Mouse (Mus musculus) intestine, embryonic 15.5 days (tissue): Measurements from ENCODE around the gene Rrp7a. TPM values are rescaled to one million over a fixed set of nuclear protein-coding genes. Genes with fewer than 3 reads are reported as not detected.
A peak's percentile ranks its signal among the peaks of the same experiment; 100 is the strongest.

Experiments
- ATAC-seq: fragments of 200-750 bp; cut with Nextera tagmentation; 2 replicates; pipeline ENCODE4 v1.8.0; 2017; ENCODE audit warnings: moderate TSS enrichment, moderate library complexity
- H3K27ac ChIP-seq: fragments of 300-500 bp; sonication (generic); 2 replicates; pipeline ENCODE4 v1.5.1; 2015; ENCODE audit warnings: mild to moderate bottlenecking, inconsistent platforms
- H3K27me3 ChIP-seq: fragments of 300-500 bp; sonication (generic); replicated peaks from 2 replicates; pipeline ENCODE4 v1.6.1; 2015; ENCODE audit warnings: inconsistent platforms
- H3K36me3 ChIP-seq: fragments of 300-500 bp; sonication (generic); 2 replicates; pipeline ENCODE4 v1.6.1; 2015; ENCODE audit warnings: inconsistent platforms
- H3K4me1 ChIP-seq: fragments of 300-500 bp; sonication (generic); replicated peaks from 2 replicates; pipeline ENCODE4 v1.6.1; 2015; ENCODE audit warnings: inconsistent platforms
- H3K4me2 ChIP-seq: fragments of 300-500 bp; sonication (generic); replicated peaks from 2 replicates; pipeline ENCODE4 v1.6.1; 2015; ENCODE audit warnings: mild to moderate bottlenecking, inconsistent platforms
- H3K4me3 ChIP-seq: fragments of 300-500 bp; sonication (generic); replicated peaks from 2 replicates; pipeline ENCODE4 v1.5.1; 2015; ENCODE audit warnings: inconsistent platforms
- H3K9ac ChIP-seq: fragments of 300-500 bp; sonication (generic); 2 replicates; pipeline ENCODE4 v1.6.1; 2015; ENCODE audit warnings: inconsistent platforms
- H3K9me3 ChIP-seq: fragments of 300-500 bp; sonication (generic); 2 replicates; pipeline ENCODE4 v1.6.1; 2016; ENCODE audit warnings: inconsistent platforms
- WGBS: fragments of 180-500 bp; shearing (Covaris S2); methylation state at CpG from one replicate; pipeline ENCODE4 v1.1.7; 2015; 5-methylcytosine and 5-hydroxymethylcytosine counted together
- polyA plus RNA-seq: library from polyadenylated mRNA; unstranded; fragments of >200 nt; fragmentation: Nextera tagmentation; extraction: Ambion mirVana; gene quantifications from 2 replicates; pipeline ENCODE4 v1.2.1, GENCODE M21; 2015

Gene Rrp7a
- polyA plus RNA-seq, 1 experiment from 2014 or later, result 66.7 TPM

DNA sequence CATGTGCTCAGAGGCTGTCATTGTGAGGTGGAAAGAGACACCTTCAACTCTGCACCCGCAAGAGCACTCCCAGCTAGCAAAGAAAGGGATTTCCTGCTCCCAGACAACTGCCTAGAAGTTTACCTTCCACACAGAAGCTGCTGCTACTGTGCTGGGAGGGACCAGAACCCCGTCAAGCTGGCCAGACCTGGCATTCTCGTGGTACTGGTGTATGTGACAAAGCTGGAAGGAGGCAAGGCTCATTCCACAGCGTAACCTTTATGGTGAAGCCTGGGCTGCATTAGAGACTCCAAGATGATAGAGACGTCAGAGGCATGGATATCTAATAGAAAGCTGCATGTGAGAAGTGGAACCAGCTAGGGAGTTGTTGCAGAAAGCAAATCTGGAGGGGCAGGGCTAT, 2.0 kb upstream of the Rrp7a start:
- Histone ChIP-seq H3K36me3 (peaks cover 39% of the 10 kb centered on the region), H3K27ac (no peak overlapping the region), H3K4me1 (peaks cover 8% of the 10 kb centered on the region), H3K4me3 (no peak overlapping the region), H3K9me3 (no peaks in the 10 kb centered on the region), H3K4me2 (no peak overlapping the region), H3K27me3 (no peaks in the 10 kb centered on the region), H3K9ac (no peak overlapping the region)
- ATAC-seq, result no peak
- 65% methylated on average over 5 of the region's 5 CpGs for WGBS

DNA sequence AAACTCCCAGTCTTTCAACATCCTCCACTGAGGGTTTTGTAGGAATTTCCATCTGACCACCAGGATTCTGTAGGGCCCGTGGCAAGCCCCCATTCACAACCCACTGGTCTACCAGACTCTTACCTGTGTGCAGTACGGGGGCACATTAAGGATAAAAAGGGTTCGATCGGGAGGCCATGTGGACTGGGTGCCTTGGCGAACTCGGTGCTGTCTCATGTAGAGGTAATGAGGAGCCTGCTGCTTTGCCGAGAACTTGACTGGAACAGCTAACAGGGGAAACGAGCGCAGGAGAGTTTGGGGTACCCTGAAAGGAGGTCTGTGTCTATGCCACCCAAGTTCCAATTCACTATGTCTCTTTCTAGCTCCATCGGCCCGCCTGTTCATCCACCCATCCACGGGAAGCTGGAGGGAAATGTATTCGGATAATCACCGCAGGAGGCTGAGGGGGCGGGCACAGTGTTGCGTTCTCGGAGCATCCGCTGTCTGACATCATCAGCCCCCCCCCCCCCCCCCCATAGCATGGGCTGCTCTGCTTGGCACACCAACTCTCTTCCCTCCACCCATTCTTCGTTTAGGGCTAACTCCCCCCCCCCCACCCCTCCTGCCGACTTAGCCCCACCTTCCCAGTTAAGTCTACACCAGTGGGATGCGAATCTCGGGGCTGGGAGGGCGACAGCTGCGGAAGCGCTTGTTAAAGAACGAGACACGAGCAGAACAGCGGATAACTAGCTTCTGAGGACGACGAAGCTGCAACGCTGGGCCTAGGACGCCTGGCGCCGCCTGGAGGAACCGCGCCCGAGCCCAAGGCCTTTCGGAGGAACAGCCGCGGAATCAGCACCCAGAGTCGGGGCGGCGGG, 664 bp downstream of the Rrp7a start:
- no peaks in the 10 kb centered on the region for H3K9me3 ChIP-seq
- H3K4me1 ChIP-seq, result peaks cover 8% of the 10 kb centered on the region
- peak overlapping the region; percentile 76 for H3K4me2 ChIP-seq
- peak; percentile 61 for ATAC-seq
- 3% methylated on average over 39 of the region's 43 CpGs for WGBS
- H3K27ac ChIP-seq, result peak overlapping the region; percentile 80
- peak overlapping the region; percentile 81 for H3K9ac ChIP-seq
- no peaks in the 10 kb centered on the region for H3K27me3 ChIP-seq
- H3K36me3 ChIP-seq, result peaks cover 29% of the 10 kb centered on the region
- H3K4me3 ChIP-seq, result peak overlapping the region; percentile 92

DNA sequence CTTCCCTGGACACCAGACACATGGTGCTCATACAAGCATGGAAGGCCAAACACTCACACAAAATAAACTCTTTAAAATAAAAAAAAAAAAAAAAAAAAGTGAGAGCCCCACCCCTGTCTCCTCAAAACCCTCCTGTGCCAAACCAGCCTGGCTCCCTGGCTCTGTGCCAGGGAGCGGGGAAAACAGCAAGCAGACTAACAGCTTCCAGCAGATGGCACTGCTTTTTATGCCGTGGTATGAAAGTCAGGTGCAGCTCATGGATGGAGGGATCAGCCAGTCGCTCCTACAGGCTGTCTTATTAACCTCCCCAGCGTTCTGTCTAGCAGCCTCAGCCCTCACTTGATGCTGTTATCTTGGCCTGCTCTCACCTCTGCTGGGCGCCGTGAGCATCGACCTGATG, 4.2 kb downstream of the Rrp7a start:
- Histone ChIP-seq H3K27ac (no peak overlapping the region), H3K4me3 (no peak overlapping the region), H3K4me2 (no peak overlapping the region), H3K9me3 (no peaks in the 10 kb centered on the region), H3K4me1 (peaks cover 8% of the 10 kb centered on the region), H3K9ac (no peak overlapping the region), H3K36me3 (peaks cover 16% of the 10 kb centered on the region; the same call in 1 of the 2 replicates), H3K27me3 (no peaks in the 10 kb centered on the region)
- 65% methylated on average over 7 of the region's 7 CpGs for whole genome bisulfite sequencing
- ATAC-seq, result no peak

- Histone ChIP-seq H3K27me3 (no peaks in the 10 kb centered on the region), H3K4me1 (peaks cover 5% of the 10 kb centered on the region; the same call in 1 of the 2 replicates), H3K36me3 (peaks cover 16% of the 10 kb centered on the region; the same call in 1 of the 2 replicates), H3K4me2 (no peak overlapping the region), H3K4me3 (no peak overlapping the region), H3K9me3 (no peaks in the 10 kb centered on the region), H3K27ac (no peak overlapping the region), H3K9ac (no peak overlapping the region)
- ATAC-seq, result no peak
- WGBS, result 82% methylated on average over 6 of the region's 6 CpGs
These were observed 7.5 kb downstream of the Rrp7a start for GRCm38 (mm10) chr15:83115071-83115470.

DNA sequence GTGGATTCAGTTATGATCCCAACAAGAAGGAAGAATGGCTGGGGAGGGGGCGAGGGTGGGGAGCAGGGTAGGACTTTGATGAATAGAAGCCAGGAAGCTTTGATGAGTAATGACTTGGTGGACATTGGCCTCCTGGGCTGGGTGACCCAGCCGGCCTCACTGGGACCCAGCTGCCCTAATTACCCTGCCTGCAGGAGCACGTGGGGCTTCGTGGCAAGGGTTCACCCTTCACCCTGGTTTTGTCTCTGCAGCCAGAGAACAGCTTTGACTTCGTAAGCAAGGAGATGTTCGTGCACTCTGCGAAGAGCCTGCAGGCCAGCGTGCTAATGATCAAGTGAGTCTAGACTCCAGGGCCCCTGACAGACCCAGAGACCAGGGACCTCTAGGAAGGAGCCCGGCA, 8.5 kb downstream of the Rrp7a start:
- peaks cover 5% of the 10 kb centered on the region; the same call in 1 of the 2 replicates for H3K4me1 ChIP-seq
- H3K4me2 ChIP-seq, result no peak overlapping the region
- ATAC-seq, result no peak
- no peaks in the 10 kb centered on the region for H3K9me3 ChIP-seq
- no peak overlapping the region for H3K4me3 ChIP-seq
- H3K9ac ChIP-seq, result no peak overlapping the region
- no peaks in the 10 kb centered on the region for H3K27me3 ChIP-seq
- 72% methylated on average over 9 of the region's 9 CpGs for WGBS
- H3K27ac ChIP-seq, result no peak overlapping the region
- peaks cover 16% of the 10 kb centered on the region; the same call in 1 of the 2 replicates for H3K36me3 ChIP-seq

- Histone ChIP-seq H3K36me3 (peaks cover 10% of the 10 kb centered on the region; the same call in 1 of the 2 replicates), H3K4me1 (peaks cover 5% of the 10 kb centered on the region; the same call in 1 of the 2 replicates), H3K27ac (no peak overlapping the region), H3K4me3 (no peak overlapping the region), H3K9ac (no peak overlapping the region), H3K27me3 (no peaks in the 10 kb centered on the region), H3K9me3 (no peaks in the 10 kb centered on the region), H3K4me2 (no peak overlapping the region)
- 9% methylated on average over 11 of the region's 11 CpGs for WGBS
- ATAC-seq, result peak; percentile 65
These were observed 9.7 kb downstream of the Rrp7a start for GRCm38 (mm10) chr15:83112898-83113297.

- Histone ChIP-seq H3K9ac (no peak overlapping the region), H3K27ac (no peak overlapping the region), H3K27me3 (no peaks in the 10 kb centered on the region), H3K4me3 (no peak overlapping the region), H3K4me1 (peaks cover 5% of the 10 kb centered on the region; the same call in 1 of the 2 replicates), H3K4me2 (no peak overlapping the region), H3K36me3 (0 out of 2 replicates have a peak, but pooled peaks cover 2% of the 10 kb centered on the region), H3K9me3 (no peaks in the 10 kb centered on the region)
- no peak for ATAC-seq
- WGBS, result 79% methylated on average over 7 of the region's 7 CpGs
These were observed 10.7 kb downstream of the Rrp7a start for GRCm38 (mm10) chr15:83111874-83112273.

DNA sequence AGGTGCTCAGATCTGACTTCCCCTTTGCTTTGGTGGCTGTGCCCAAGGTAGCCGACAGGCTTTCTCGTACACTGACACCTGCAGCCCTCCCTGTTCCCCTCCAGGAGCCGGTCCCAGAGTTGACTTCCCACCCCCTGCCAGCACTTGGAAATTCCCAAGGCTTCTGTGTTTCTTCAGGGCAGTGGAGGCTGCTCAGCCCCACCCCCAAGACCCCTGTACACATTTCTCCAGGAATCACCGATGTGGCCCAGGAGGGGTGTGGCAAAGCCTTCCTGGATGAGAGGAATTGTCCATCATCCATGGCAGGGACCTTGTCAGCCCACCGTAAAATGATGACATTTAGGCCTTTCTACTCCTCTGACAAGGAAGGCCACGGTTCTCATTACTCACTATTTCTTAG, 11.3 kb downstream of the Rrp7a start:
- Histone ChIP-seq H3K36me3 (no peaks in the 10 kb centered on the region), H3K4me2 (no peak overlapping the region), H3K4me1 (peaks cover 5% of the 10 kb centered on the region; the same call in 1 of the 2 replicates), H3K9me3 (no peaks in the 10 kb centered on the region), H3K27me3 (no peaks in the 10 kb centered on the region), H3K9ac (no peak overlapping the region), H3K4me3 (no peak overlapping the region), H3K27ac (no peak overlapping the region)
- no peak for ATAC-seq
- 47% methylated on average over 6 of the region's 6 CpGs for WGBS

- Histone ChIP-seq H3K4me2 (no peak overlapping the region), H3K4me3 (no peak overlapping the region), H3K27me3 (no peaks in the 10 kb centered on the region), H3K27ac (no peak overlapping the region), H3K36me3 (no peaks in the 10 kb centered on the region), H3K9me3 (no peaks in the 10 kb centered on the region), H3K9ac (no peak overlapping the region), H3K4me1 (peaks cover 2% of the 10 kb centered on the region; the same call in 1 of the 2 replicates)
- ATAC-seq, result no peak
- WGBS, result 82% methylated on average over 6 of the region's 6 CpGs
These were observed 14.8 kb downstream of the Rrp7a start for GRCm38 (mm10) chr15:83107814-83108213.

GRCm38 (mm10) chr15:83106426-83106825, 16.2 kb downstream of the Rrp7a start:
- peak; percentile 78 for ATAC-seq
- Histone ChIP-seq H3K27me3 (no peaks in the 10 kb centered on the region), H3K27ac (no peak overlapping the region), H3K4me3 (no peak overlapping the region), H3K9ac (no peak overlapping the region), H3K9me3 (no peaks in the 10 kb centered on the region), H3K4me2 (no peak overlapping the region), H3K36me3 (no peaks in the 10 kb centered on the region), H3K4me1 (no peaks in the 10 kb centered on the region)
- WGBS, result 49% methylated on average over 6 of the region's 6 CpGs

DNA sequence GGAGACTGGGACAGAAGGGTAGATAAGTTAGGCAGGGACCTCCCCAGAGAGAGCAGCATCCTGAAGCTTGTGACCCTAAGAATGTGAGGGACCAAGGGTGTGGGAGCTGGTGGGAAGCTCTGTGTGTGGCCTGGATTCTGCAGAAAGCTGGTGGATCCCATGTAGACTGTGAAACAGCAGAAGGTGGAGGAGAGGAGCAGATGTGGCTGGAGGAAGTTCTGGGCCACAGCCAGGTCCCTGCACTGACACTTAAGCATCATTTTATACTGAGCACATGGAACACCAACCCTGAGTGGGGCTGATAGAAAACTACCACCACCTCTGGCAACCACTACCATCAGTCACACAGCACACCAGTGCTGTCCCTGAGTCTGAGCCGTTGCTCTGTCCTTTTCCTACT, 19.5 kb downstream of the Rrp7a start:
- 55% methylated on average over 1 of the region's 1 CpGs for WGBS
- H3K27ac ChIP-seq, result no peak overlapping the region

DNA sequence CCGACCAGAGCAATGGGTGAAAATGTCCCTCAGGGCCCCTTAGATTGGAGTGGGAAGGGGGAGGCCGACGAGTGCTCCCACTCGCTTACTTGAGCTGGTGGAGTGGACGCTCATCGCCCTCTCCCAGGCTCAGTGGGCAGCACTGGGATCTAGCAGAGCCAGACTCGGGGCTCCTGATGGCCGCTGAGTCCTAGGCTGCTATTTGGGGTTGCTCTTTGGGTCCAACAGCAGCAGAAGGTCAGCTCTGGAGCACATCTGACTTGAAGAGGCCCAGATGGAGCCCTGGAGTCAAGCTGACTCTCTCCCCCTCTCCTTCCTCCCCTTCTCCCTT, 22.3 kb downstream of the Rrp7a start:
- WGBS, result 2% methylated on average over 8 of the region's 8 CpGs
- Histone ChIP-seq H3K4me1 (peaks cover 9% of the 10 kb centered on the region), H3K4me3 (peak overlapping the region; percentile 64), H3K27ac (0 out of 2 replicates have a peak overlapping the region, but pooled peaks have one; percentile 27), H3K9me3 (no peaks in the 10 kb centered on the region), H3K27me3 (no peaks in the 10 kb centered on the region), H3K36me3 (no peaks in the 10 kb centered on the region), H3K9ac (peak overlapping the region; percentile 76), H3K4me2 (peak overlapping the region; percentile 87)
- no peak for ATAC-seq

More for the DNA sequence above, 19.5 kb downstream of the Rrp7a start:
- H3K9ac ChIP-seq, result no peak overlapping the region
- no peaks in the 10 kb centered on the region for H3K27me3 ChIP-seq
- no peak overlapping the region for H3K4me2 ChIP-seq
- H3K4me3 ChIP-seq, result no peak overlapping the region
- H3K4me1 ChIP-seq, result peaks cover 9% of the 10 kb centered on the region
- ATAC-seq, result no peak
- H3K9me3 ChIP-seq, result no peaks in the 10 kb centered on the region
- no peaks in the 10 kb centered on the region for H3K36me3 ChIP-seq
